Mouse (Mus musculus) heart, postnatal 0 days (tissue): ENCODE results near the gene Ralgps1.

ENCODE experiments used
- CTCF ChIP-seq: IDR thresholded peaks from 2 replicates; pipeline ENCODE4 v1.5.1; 2016; ENCODE audit warnings: antibody characterized with exemption, control low read depth, low read depth
- EP300 ChIP-seq: IDR thresholded peaks from 2 replicates; pipeline ENCODE4 v1.6.1; 2016; ENCODE audit warnings: antibody characterized with exemption, low read depth

- TF ChIP-seq CTCF (no peak), EP300 (no peak)
Observed at GRCm38 (mm10) chr2:33349581-33349980, 21.7 kb downstream of the Ralgps1 start.
